Mouse (Mus musculus) cerebellum, adult 8-10 months (tissue): ENCODE measurements around the gene Nfix.
"Not testable (repeated sequence)": the region's sequence is repeated elsewhere in the genome, so short reads cannot be mapped to it uniquely, and the experiment has no call there.

Experiments used
- DNase-seq: peaks from one replicate; pipeline ENCODE4 v3.0.0; 2022

Nfix gene

DNA sequence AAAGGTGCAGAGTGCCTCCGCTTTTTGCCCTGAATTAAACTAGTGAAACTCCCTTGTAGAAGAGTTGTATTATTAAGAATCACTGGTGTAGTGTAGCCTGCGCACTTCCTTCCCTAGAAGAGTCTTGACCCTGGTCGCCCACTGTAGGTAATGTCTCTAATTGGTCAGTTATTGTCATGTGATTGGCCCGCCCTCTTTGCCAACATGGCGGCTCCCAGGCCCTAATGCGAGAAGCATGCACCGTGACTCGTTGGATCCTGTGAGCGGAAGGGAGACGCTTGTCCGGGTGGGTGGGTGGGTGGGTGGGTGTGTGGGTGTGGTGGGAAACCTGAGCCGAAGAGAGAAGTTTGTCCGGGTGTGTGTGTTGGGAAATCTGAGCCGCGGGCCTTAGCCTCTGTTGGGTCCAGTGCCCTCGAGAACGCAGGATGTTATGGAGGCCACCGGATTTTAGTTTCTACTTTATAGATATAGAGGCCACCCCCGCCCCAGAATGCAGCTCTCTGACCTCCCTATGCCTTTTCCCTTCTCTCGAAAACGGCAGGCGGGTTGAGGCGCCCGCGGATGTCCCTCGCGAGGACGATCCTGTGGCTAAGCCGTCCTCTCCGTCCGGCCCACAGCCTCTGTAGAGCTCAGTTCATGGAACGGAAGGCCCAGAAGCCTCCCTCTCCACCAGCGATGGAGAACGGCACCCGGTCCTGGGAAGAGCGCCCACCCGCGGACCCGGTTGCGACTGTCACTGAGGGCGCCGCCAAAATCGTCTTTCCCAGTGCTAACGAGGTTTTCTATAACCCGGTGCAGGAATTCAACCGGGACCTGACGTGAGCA lies 110.8 kb downstream of the Nfix start:
- peak; percentile 91 for DNase-seq

DNA sequence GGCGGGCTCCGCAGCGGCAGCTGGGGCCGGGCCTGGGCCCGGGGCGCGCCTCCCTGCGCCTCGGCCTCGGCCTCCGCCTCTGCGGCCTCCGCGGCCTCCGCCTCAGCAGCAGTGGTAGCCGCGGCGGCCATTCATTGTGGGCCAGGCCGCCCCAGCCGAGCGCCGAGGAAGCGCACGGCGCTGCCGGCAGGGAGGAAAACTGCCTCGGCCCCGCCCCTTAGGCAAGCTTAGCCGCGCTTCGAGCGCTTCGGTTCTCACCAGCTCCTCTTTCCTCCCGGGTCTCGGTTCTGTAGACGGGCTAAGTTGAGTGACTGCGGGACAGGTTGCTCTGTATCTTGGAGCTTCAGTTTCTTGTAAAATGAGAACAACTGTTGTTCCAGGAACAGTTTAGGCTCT lies 112.4 kb downstream of the Nfix start, which contains the start of gene Nacc1:
Gene Nacc1, minus strand, starts transcription at position 158 of the 396 bp plus-strand sequence.
- DNase-seq, result peak; percentile 83

DNA sequence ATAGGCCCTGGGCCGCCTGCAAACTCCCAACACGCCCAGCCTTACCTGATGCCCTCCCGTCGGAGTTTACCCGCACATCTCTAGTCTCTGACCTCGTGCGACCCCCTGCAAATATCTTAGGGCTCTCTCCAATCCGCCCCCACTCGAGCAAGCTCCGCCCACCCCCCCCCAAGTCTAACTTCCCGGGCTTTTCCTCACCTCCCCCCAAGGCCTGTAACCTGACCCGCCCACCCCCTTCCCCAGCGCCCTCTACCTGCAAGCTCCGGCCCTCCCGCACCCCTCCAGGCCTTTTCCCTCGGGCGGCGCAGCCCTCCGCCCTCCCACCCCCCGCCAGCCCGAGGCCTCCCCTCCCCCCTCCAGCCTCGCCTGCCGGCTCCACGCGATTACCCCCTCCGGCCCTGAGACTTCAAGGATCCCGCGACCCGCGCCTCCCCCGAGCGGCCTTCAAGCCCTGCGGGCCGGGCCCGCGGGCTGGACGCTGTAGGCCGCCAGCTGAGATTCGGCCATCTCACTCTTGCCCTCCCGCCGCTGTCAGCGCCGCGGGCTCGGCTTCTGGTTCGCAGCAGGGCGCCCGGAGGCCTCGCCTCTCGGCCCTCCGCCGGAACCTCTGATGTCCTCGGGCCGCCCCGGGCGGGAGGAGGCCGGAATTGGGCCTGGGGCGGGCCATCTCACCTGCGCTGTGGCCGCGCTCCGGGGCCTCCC lies 113.0 kb downstream of the Nfix start:
- DNase-seq, result no peak

DNA sequence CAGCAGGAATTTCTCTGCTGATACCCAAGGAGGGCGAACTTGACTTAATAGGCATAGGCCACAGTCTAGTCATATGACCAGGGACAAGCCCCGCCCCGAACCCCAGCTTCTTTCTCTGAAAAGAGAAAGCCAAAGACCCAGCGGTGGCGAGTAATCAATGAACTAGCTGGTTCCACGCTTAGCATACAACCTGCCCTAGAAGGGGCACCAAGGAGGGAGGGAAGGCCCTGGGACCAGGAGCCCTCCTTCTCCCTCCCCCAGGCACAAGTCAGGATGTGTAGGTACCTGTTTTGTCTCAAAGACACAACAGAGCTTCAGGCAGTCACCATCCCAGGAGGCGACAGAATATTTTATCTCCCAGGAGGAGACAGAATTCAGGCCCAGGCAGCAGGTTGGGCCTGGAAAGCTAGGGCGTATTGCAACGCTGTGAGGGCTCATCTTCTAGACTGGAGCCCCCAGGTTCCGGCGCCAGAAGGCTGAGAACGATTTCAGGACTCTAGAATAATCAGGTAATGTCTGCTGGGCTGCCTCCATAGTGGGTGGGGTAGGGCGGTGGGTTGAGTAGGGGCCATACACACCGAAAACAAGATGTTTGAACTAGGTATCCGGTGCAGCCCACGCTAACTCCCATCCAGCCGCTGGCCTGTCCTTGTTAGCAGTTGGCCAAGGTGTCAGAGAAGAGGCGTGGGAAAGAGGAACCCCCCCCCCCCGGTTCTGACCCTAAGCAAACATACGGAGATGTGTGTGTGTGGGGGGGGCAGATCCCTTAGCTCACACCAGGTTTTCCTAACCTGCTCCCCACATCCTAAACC lies 113.7 kb downstream of the Nfix start, which contains the start of gene Trmt1:
Gene Trmt1, plus strand, starts transcription at position 117 of the 812 bp plus-strand sequence.
- DNase-seq, result no peak

DNA sequence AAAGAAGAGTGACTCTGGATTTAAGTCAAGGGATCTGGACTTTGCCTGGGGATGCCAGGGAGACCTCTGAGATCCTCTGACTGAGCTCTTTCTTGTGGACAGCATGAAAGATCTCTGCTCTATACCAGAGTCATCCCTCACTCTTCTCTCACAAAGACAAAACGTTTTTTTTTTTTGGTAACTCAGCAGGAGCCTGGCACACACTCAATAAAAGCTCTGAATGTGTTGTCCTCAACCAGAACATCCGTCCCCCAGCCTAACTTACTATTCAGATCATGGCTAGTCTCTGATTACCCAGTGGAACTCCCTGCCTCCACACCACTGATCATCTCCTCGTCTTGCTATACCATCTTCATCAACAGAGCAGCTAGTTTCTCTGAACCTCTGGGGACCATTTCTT lies 115.6 kb downstream of the Nfix start:
- DNase-seq, result no peak

DNA sequence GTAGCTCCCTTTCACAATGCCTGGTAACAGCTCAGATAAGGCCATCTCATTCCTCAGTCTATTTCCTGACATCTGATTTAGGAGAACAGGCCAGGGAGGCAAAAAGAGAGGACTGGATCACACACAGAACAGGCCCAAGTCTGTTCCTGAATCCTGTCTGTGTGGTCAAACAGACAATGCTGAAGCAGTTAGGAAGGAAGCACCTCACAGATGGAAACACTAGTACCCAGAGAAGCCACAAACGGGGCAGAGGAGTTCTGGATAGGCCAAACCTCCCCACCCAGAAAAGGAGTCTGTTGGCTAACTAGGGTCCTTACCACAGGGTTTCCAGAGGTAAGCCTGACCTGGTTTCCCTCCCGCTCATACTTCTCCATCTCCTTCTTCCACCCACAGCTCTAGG lies 117.9 kb downstream of the Nfix start:
- DNase-seq, result no peak

DNA sequence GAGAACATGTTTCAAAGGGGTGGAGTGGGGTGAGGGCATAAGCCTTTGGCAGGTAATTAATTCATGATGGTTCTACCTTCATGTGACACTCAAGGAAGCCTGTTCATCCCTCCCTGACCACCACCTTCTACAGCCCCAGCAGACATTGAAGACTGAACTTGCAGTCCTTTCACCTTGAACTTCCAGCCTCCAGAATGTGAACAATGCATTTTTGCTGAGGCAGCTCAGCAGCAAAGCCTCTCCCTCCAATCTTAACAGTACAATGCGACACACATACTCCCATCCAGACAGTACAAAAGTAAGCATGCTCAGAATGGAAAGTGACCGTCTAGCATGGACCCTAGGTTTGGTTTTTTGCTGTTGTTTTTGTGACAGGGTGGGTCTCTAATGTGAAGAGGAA lies 118.7 kb downstream of the Nfix start:
- no peak for DNase-seq

DNA sequence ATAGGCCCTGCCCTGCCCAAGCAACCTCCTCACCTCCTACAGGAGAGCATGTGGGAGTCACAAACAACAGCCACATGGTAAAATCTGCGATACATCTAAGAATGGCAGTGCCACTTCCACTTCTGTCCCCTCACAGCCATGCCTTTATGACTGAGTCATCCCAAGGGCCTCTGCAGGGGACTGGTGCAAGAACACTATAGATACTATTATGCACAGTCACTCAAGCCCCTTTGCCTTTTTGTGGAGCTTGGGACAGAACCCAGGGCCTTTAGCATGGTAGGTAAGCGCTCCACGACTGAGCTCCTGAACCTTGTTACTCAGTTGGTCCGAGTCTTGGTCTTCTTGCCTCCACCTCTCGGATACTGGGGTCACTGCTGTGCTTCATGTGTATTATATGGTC lies 122.8 kb downstream of the Nfix start:
- no peak for DNase-seq

DNA sequence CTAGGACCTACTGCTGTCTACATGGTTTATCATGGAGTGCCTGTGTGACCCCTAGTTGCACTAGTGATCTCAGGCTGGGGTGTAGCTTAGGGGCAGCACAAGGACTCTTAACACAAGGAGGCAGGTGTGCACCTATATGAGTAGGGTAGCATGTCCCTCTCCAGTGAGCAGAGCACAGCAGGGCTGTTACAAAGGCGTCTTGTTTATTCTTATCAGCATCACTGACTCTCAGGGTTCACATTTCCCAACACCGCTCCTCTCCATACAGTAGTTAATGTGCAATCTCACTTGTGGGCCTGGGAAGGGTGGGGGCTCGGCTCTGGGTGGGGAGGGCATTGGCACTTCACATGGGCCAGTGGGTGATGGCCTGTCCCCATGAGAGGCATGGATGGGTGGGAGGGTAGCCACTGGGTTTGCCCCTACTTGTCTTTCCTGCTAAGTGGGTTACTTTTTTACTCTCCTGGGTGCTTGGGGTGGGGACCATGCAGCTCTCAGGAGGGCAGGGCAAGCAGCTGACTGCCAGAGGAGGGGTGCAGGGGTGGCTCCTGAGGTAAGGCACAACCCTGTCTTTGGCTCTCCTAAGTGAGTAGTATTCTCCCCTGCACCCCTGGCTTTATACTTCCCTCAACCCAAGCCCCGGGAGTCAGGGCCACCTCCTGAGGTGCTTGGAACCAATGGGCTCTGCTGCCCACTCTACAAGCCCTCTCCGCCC lies 129.7 kb downstream of the Nfix start:
- DNase-seq, result not testable (repeated sequence)

DNA sequence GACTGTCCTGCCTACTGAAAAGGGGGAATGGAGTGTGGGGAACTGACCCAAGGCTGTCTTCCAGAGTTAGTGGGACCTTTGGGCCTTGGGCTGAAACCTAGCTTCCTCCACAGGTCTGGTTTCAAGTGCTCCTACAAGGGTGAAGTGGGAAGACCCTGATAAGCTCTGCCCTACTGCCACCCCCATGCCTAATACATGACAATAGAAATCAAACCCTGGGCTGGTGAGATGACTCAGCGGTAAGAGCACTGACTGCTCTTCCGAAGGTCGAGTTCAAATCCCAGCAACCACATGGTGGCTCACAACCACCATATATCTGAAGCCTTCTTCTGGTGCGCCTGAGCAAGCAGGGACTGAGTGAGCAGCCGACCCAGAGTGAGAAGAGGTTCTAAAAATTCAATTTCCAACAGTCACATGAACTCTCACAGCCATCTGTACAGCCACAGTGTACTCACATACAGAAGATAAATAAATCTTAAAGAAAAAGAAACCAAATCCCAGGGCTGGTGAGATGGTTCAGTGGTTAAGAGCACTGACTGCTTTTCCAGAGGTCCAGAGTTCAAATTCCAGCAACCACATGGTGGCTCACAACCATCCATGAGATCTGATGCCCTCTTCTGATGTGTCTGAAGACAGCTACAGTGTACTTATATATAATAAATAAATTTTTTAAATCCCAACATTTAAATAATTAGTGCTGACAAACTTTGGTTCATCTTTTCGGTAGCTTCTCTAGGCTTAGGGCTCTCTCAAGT lies 131.2 kb downstream of the Nfix start:
- DNase-seq, result no peak

DNA sequence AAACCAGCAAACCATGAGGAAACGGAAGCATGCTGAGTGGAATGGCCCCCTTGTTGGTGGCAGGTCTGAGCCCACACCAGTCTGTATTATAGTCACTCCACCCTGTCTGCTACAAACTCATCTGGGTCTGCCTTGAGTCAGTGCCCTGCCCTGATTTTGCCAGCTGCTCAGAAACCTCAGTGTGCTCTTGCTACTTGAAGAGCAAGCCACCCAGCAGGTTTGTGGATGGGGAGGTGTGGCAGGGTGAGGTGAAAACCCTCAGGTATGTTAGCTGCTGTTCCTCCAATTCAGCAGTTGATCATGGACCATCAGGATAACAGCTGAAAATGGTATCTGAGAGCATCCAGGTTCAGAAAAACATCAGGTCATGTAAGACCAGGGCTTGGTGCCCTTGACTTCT lies 132.1 kb downstream of the Nfix start:
- no peak for DNase-seq

DNA sequence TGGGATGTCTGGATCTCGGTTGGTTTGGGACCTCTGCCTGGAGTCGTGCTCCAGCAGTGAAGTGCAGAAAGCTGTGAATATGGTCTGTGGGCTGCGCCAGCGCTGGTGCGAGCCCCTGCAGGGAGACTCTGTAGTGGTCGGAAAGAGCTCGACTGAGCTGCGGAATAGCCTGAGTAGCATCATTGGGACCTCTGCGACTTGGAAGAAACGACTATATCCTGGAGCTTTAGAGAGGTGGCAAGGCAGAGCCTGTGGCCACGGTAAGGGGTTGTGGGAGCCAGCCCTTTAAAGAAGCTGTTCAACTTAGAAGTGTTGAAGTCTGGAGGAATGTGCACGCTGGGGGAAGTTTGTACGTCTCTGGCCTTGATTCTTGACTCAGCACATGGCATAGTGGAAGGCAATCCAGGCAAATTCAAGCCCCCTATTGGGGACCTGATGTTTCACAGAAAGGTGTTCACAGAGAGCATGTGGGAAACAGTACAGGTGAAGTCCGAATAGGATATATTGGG lies 134.7 kb downstream of the Nfix start:
- no peak for DNase-seq

DNA sequence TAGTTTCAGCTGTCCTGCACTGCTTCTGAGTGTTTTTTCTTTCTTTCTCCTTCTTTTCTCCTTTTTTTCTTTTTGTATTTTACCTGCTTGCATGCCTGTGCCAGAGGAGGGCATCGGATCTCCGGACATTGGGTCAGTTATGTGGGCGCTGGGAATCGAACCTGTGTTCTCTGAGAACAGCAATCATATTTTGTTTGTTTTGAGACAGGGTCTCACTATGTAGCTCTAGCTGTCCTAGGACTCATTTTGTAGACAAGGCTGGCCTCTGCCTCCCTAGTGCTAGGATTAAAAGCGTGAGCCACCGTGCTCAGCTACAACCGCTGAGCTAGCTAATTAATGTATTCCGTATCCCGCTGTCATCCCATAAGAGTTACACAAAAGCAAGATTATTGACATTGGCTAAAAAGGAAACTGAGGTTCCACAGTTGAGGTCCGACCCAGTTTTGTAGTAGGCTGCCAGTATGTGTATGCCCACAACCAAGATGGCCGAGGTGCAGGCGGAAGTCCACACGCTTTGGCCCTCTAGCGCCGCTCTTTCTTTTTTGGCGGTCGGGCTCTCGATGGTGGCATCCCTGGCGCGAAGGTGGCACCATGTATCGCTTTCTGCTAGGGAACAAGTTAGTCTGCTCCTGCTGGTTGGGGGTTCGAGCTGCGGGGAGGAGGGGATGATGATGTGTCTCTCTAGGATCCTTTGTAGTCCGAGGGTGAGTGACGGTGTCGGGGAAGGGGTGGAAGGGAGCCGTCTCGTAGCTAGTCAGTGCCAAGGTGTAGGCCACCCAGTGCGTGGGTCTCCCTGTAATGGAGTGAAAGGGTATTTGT lies 135.4 kb downstream of the Nfix start:
- DNase-seq, result peak; percentile 81

DNA sequence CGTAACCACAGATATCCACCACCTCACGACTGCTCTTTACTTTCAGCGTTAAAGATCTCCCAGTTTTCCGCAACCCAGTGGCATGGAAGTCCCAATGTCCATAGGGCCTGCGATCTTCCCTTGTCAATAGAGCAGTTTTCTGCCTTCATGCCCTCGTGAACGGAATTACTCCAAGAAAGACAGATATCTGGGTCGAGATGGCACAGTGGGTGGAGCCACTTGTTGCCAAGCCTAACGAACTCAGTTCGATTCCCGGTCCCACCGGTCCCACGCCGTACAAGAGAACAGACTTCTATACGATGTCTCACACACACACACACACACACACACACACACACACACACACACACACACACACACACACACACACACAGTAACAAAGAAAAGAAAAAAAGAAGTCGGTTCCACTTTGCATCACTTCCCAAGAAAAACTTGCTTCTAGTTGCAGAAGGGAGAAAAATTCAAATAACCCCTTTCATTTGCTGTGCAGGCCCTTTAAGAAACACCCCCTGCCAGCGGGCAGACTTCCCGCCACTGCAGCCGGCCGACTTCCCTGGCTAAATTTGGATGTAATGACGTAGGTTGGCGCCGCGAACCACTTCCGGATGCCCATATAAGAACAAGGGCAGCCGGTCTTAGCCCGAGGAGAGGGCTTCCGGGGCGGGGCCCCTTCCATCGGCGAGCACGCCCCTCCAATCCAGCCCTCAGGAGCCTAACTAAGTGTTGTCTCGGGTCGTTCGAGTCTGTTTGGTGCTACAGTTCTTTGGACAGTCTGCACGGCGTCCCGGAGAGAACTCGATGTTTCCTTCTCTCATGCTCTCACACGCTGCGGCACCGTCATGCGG lies 136.4 kb downstream of the Nfix start:
- DNase-seq, result peak; percentile 97

DNA sequence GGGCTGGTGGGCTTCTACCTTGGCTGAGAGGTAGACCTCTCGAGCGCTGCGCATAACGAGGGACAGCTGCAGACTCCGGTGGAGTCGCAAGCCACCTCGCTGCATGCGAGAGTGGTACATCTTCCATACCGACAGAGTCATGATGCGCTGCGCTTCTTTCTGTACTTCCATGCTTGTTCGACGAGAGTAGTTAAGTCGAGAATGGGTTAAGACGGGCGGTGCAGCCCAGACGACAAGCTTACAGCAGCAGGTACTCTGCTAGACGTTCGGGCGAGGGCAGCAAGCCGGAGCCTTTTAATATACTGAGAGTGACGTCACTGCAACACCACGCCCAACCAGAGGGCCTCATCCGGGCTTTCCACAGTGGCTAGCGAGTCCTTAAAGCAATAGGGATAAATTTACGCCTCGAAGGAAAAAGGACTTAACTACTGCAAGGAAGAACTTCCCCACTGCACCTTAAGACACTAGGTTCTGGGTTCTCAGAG lies 137.5 kb downstream of the Nfix start, which contains the start of gene Ier2:
Gene Ier2, minus strand, starts transcription at position 272 of the 485 bp plus-strand sequence.
- peak; percentile 95 for DNase-seq

DNA sequence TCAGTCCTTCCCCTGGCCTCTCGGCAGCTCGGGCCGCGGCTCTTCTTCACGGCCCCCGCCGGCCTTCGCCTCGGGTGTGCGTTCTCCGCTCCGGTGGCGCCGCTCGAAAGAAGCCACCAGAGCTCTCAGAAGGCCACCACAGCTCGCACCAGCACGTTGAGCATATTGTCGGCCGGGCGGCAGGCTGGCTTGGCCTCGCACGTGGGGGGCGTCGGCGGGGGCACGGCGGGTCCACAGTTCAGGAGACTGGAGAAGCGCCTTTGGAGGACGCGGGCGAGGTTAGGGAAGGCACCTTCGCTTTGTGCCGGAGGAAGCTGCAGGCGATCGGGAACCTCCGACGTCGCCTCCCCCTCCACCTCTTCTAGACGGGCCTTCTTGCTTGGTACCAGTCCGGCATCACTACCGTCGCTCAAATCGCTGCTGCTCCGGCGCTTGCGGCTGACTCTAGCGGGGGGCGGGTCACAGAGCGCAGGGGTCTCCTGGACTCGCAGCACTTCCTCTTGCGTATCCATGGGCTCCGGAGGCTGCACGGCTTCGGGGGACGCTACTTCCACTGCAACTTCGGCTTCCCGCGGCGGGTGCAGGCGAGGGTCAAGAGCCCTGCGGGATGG lies 138.1 kb downstream of the Nfix start:
- peak; percentile 59 for DNase-seq

DNA sequence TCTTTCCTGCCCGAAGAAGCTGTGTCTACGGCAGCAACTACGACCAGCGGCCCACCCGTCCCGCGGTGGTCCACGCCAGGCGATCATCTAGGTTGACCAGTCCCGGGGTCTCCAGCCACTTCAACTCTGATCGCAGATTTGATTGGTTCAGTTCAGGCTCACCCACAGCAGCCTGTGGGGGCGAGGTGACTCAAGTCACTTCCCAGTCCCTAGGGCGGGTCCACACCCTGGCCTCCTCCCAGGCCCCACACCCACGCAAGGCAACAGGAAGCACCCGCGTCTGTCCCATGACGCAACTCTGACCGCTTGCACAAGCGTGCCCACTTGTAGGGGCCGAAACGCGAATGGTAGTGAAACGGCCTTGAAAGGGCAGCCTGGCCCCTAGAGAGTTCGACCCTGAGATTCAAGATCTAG lies 138.7 kb downstream of the Nfix start:
- DNase-seq, result peak; percentile 62

DNA sequence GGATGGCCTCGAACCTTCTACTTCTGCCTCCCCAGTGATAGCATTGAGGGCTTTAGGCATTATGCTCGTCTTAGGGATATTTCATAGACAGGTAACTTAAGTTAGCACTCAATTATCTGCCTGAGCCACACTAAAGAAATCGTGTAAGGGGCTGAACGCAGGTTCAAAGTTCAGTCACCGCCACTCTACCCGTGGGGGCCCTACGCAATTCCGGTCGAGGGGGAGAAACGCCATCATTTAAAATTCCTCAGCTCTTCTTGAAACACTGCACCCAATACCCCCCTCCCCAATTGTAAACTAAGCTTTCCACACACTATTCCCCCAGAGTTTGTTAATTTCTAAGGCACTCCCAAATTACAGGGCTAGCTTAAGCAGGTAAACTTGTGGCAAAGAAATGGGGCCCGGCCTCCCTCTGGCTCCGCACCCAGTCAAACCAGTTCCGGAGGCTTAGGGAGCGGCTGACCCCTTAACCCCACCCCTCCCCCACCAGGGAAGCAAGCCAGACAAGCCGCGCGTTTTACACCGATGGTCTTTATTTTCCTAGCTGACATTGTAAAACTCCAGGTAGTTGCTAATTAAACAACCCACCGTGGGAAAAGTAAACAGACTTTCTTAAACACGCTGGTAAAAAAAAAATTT lies 139.2 kb downstream of the Nfix start:
- DNase-seq, result no peak
